Mouse (Mus musculus) MEL (cell line): ENCODE measurements at regions not wholly inside any gene's neighbourhood (a gene's known extent, or its start where the extent isn't known, plus 50 kb on each side); places are given as distances from the start of the nearest gene placed in this dataset.

Experiments used
- EP300 ChIP-seq, 2 experiments: IDR thresholded peaks; 2 replicates each; pipeline ENCODE4 v1.6.1; 2011; ENCODE audit warnings: improper control_type of control experiment in 2 of 2, low read length in 2 of 2, low read depth in 1 of 2, mild to moderate bottlenecking in 1 of 2
- MAFK ChIP-seq: IDR thresholded peaks from 2 replicates; pipeline ENCODE4 v1.6.1; 2011; ENCODE audit warnings: low read depth, mild to moderate bottlenecking, low read length, improper control_type of control experiment, borderline replicate concordance
- MAX ChIP-seq: IDR thresholded peaks from 2 replicates; pipeline ENCODE4 v1.6.1; 2011; ENCODE audit warnings: low read length, improper control_type of control experiment
- NRF1 ChIP-seq: IDR thresholded peaks from 2 replicates; pipeline ENCODE4 v1.6.1; 2014; ENCODE audit warnings: low read depth, mild to moderate bottlenecking, inconsistent platforms, low read length, improper control_type of control experiment, moderate library complexity; ENCODE audit not compliant: poor library complexity, insufficient read depth, severe bottlenecking
- POLR2A ChIP-seq, 2 experiments: IDR thresholded peaks; 2 replicates each; pipeline ENCODE4 v1.6.1; 2011 to 2012; ENCODE audit warnings: low read length in 2 of 2, mild to moderate bottlenecking in 2 of 2, control low read depth in 1 of 2, improper control_type of control experiment in 1 of 2, low read depth in 1 of 2, moderate library complexity in 1 of 2; ENCODE audit not compliant: control insufficient read depth in 1 of 2, insufficient read depth in 1 of 2, poor library complexity in 1 of 2
- TAL1 ChIP-seq: IDR thresholded peaks from 2 replicates; pipeline ENCODE4 v1.6.1; 2012; ENCODE audit warnings: mild to moderate bottlenecking, inconsistent platforms, low read length, moderate library complexity, mixed read lengths

- no peak for TF ChIP-seq MAX
- no peak for TF ChIP-seq MAFK
- TF ChIP-seq POLR2A (IDR thresholded peaks at IDR 0.05; ENCODE audit: control insufficient read depth in 1 of 2, insufficient read depth in 1 of 2, low read depth in 1 of 2, low read length in 2 of 2, poor library complexity in 1 of 2), result no peak
- TF ChIP-seq EP300 (IDR thresholded peaks at IDR 0.05; ENCODE audit: low read depth in 1 of 2, low read length in 2 of 2), result no peak
- TF ChIP-seq TAL1, result no peak
- no peak for TF ChIP-seq NRF1
Observed at GRCm38 (mm10) chr17:83138493-83139417, 76.3 kb upstream of the Pkdcc start.
